Mouse (Mus musculus): ENCODE results near the gene Armh2.
"Not testable (repeated sequence)": the region's sequence is repeated elsewhere in the genome, so short reads cannot be mapped to it uniquely, and the experiment has no call there.

The Armh2 gene

DNA sequence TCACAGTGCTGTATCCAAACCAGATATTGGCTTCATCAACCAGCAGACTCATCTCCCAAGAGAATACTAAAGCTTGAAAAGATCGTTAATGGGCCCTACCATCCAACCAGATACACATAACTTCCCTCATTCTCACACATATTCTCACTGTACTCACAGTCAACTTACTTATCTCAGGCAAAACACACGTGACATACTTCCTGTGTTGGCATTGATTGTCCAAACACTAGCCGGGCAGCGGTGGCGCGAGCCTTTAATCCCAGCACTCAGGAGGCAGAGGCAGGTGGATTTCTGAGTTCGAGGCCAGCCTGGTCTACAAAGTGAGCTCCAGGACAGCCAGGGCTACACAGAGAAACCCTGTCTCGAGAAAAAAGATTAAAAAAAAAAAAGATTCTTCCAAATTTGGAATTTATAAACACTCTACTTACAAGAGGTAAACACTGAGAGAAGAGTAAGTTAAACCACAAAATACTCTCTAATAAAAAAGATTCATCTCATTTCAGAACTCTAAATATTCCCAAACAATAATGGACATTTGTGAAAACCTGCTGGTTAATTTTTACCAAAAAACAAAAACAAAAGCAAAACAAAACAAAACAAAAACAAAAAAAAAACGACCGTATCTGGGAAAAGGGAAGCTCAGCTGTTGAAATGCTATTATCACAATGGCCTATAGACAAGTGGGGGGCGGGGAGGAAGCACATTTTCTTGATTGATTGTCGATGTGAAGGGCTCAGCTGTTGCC, 17.0 kb downstream of the Armh2 start:
- DNase-seq (ENCODE audit: low spot score in 2 of 2): no peak

DNA sequence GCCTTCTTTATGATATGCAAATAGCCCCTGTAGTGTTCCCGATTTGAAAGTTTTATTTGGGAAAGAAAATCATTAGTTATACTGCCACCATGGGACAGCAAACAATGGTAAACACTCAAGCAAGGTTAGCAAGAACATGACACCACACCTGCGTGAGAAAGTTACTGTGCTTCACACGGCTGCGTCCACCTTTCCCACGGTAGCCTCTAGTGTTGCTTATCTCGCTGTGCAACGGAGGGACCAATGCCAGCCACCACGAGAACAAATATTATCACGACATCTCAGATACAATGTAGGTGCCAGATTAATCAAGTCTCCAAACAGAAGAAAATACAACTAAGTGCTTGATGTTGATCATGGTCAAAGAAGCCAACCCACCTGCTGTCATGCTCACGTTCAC, 18.4 kb downstream of the Armh2 start:
- DNase-seq (ENCODE audit: low spot score in 2 of 2): no peak

DNA sequence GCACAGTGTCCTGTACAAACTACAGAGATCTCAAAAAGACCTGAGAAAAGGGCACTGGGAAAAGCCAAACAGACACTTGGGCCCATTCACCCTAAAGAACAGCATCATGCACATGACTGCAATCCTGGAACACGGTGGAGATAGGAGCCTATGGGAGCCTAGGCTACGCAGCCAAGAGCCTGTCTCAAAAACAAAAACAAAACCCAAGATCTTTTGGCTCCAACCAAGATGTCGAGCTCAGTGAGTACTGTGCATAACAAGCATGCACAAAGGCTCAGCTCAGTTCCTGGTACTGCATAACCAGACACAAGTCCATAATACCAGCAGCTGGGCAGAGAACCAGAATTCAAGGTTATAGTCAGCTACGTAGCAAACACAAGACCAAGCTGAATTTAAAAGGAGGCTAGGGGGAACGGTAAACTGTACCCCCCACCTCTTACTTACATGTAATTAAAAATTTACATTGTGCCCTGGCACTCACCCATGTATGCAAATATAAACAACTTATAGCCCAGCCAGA, 19.4 kb downstream of the Armh2 start:
- no peak for DNase-seq (ENCODE audit: low spot score in 2 of 2)

DNA sequence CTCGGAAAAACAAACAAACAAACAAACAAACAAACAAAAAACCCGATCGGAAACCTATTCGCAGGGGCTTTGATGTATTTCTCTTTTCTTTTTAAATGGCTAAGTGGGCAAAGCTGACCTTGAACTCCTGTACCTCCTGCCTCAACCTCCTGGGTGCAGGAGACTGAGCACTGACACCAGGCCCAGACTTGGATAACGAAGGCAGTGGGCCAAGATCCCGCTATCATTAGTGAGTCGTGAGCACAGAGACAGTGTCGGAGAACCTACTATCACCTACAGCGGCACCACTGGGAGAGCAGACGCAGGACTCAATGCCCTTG, 20.0 kb downstream of the Armh2 start:
- no peak for DNase-seq (ENCODE audit: low spot score in 2 of 2)

DNA sequence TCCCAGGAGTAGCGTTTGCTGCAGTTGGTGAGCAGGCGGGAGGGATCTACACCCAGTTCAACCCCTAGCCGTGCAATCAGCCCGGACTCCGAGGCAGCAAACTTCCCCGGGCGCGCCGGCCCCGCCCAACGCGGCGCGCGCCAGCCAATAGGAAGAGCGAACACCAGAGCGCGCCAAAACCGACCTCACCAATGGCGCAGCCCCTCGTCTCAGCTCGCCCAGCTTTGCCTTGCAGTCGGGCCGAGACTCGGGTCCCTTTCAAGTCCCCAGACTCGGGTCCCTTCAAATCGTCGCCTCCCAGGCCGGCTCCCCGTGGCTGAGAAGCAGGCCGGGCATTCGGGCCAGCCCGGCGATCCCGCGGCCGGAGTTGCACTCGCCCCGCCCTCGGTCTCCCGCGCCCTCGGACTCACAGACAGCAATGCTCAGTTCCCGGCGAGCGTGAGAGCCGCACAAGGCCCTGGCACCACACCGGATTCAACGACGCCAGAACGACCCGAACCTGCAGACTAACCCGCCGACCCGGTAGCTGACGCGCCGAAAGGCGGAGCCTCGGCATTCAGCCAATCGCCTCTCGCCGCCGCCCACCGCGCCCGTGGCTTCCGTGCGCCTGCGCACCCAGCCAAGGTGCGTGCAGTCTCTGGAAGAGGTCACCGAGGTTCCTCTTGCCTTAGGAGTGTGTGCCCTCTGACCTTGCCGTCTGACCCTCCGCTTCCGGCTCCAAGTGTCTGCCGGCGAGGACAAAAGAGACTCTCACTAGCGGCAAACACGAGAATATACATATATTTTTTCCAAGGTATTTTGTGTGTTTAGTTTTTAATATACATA, 20.6 kb downstream of the Armh2 start, which contains the start of gene Gmnn:
Gene Gmnn, minus strand, starts transcription at position 521 of the 825 bp plus-strand sequence.
- peak; percentile 62 to 67 for DNase-seq (ENCODE audit: low spot score in 2 of 2)

DNA sequence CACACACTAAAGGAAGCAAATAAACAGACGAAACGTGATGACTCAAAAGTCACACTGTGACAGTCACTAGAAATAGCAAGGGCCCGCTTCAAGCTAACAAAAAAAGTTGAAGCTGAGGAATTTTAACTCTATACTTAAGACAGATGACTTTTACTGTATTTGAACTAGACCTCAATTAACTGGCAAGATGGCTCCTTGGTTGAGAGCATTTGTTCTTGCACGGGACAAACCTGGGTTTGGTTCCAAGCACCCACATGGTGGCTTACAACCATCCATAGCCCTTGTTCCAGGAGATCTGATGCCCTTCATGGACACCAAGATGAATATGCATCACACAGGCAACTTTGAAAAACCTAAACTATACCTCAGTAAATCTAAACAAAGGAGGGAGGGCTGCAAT, 21.2 kb downstream of the Armh2 start:
- no peak for DNase-seq (ENCODE audit: low spot score in 2 of 2)

DNA sequence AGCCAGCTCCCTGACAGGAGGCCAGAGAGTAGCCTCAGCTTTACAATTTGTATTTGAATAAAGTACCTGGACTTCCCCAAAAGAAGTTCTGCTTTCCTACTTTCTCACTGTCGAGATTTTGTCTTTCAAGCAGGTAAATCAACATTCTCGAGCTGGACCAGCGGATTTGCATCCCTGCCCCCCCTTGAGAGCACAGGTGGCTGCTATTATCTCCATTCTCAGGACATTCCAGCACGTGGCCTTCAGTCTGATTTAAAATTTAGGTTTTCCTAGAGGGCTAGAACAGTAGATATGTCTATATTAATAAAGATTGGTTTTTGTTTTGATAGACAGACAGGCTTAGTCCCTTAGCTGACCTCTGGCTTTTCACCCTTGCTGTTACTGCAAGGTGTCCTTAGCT, 26.8 kb downstream of the Armh2 start:
- not testable (repeated sequence) for DNase-seq (ENCODE audit: low spot score in 2 of 2)

DNA sequence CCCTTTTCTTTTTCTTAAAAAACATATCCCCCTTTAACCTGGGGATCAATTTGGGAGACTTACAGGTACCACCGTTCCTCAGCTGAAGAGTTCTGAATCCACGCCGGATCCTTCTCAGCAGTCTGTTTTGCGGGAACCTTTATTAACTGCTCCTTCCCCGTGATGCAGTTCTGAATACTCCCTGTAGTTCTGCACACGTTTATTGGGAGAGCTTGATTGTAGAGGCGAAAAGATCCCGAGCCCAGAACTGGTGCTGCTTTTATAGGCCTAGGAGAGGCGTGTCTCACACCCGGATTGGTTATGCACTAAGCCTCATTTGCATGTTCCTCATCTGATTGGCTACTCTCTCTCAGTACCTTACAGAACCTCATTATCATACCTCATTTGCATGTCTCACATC, 30.4 kb downstream of the Armh2 start:
- DNase-seq (ENCODE audit: low spot score in 2 of 2): not testable (repeated sequence)

DNA sequence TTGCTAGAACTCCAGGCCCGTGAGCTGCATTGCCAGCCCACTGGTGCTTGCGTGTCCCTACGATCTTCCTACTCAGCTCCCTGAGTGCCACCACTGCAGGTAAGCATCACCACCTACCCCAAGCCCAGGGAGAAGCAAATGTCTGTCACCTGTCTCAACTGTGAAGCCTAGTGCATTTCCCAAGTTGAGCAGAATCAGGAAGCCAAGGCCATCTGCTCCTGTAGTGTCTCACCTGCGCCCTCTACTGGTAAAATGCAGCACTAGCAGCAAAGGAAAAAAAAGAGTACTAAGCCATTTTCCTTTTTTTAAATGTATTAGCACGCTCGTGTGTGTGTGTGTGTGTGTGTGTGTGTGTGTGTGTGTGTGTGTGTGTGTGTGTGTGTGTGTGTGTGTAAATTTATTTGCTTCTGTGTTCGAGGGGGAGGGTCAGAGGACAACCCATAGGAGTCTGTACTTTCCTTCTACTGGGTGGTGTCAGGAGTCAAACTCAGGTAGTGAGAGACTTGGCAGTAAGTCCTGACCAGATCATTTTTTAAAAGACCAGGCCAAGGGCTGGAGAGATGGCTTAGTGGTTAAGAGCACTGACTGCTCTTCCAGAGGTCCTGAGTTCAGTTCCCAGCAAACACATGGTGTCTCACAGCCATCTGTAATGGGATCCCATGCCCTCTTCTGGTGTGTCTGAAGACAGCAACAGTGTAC, 35.3 kb downstream of the Armh2 start:
- no peak for DNase-seq (ENCODE audit: low spot score in 2 of 2)

DNA sequence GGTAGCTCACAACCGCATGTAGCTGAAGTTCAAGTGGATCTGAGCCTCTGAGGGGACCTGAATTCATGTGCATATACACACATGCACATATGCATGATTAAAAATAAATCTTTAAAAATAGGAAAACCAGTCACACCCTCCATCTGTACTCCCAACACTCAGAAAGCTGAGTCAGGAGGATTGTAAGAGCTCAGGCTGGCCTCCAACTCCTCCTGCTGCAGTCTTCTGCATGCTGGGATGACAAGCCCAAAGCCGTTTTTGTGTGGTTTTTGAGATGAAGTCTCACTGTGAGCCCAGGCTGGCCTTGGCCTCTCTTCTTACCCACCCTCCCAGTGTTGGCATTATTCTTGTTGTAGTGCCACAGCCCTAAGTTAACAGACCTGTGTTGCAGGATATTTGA, 37.0 kb downstream of the Armh2 start:
- no peak for DNase-seq (ENCODE audit: low spot score in 2 of 2)

DNA sequence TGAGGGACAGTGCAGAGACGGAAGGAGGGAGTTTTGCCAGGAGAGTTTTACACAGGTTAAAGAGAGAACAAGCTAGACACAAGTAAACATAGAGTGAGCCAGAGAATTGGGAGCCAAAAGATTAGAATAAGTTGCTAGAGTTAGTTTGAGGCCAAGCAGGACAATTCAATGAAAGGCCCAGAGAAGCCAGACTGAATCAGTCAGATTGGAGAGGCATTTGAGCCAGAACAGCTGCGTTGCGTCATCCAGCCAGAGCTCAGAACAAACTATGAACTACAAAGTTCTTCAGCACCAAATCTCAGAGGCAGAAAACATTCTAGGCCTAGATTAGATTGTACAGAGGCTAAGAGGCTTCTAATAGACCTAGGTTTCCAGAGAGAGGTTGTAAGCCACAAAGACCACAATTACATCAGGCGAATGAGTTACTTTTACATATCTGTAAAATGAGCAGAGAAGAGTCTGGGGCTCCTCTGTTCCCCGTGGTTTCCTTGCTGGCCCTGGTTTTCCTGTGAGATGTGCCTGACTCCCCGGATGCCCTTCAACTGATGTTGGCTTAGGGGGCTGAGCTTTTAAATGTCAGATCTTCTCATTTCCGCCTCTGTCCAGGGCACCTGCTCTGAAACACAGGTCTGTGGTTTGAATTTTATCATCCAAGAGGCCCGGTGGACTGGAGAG, 37.8 kb downstream of the Armh2 start:
- DNase-seq (ENCODE audit: low spot score in 2 of 2): no peak

DNA sequence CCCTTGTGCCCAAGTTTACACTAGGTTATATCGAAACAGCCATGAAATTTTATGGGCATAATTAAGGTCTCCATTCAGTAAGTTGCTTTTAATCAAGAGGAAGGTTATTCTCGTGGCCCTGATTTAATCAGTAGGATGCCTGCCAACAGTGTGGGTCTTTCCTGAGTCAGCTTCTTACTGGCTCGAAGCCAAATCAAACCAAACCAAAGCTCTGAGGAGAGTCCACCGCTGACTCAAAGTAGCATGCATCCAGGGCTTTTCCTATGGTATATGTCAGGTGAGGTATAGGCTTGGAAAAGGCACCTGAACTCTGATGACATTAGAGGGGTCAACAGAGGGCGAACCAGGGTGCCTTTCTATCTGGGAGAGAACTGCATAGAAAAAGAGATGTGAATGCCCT, 40.9 kb downstream of the Armh2 start:
- no peak for DNase-seq (ENCODE audit: low spot score in 2 of 2)

DNA sequence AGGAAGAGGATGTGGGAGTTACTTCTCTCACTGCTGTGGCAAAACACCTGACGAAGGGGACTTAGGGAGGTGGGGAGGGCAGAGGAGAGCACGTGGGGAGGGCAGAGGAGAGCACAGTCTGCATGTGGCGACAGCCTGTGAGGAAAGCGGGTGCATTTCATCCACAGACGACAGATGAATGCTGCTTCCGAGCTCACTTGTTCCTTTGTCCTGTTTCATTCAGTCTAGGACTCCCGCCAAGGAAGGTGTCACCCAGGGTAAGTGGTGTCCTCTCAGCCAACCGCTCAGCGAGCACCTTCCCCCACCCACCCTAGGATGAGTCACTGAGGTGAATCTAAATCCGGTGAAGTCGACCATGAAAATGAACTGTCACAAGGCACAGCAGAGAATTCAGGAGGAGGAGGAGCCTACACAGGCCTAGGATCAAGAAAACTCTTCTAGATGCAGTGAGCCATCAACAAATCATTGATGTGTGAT, 45.0 kb downstream of the Armh2 start:
- no peak for DNase-seq (ENCODE audit: low spot score in 2 of 2)

DNA sequence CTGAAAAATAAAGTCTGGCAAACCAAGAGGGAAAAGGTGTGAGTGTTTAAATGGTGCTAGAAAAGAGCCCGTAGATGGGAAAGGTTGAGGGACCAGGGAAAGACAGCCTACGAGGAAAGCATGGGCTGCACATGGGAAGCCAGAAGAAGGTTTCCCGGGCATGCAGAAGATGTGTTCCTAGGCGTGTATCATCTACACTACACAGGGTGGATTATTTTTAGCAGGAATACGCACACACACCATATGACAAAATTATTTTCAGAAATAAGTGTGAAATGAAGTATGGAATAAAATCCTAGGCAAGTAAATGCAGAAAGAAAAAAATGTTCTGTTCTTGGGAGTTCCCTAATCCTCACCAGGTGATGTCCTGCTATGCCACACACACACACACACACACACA, 46.4 kb downstream of the Armh2 start:
- no peak for DNase-seq (ENCODE audit: low spot score in 2 of 2)

DNA sequence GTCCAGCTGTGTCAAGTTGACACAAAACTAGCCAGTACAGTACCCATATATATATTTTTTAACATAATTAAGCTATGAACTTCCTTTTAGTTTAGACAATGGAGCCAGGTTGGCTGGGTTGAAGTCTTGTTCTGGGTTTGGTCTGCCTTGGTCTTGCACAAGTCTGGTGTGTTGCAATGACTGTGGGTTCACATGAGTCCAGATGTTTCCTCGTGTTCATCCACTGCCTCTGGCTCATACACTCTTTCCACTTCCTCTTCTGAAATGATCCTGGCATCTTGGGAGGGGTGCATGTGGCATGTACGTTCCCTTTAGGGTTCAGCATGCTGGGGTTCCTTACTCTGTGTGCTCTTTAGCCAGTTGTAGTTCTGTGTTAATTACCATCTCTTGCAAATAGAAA, 50.3 kb downstream of the Armh2 start:
- no peak for DNase-seq (ENCODE audit: low spot score in 2 of 2)

DNA sequence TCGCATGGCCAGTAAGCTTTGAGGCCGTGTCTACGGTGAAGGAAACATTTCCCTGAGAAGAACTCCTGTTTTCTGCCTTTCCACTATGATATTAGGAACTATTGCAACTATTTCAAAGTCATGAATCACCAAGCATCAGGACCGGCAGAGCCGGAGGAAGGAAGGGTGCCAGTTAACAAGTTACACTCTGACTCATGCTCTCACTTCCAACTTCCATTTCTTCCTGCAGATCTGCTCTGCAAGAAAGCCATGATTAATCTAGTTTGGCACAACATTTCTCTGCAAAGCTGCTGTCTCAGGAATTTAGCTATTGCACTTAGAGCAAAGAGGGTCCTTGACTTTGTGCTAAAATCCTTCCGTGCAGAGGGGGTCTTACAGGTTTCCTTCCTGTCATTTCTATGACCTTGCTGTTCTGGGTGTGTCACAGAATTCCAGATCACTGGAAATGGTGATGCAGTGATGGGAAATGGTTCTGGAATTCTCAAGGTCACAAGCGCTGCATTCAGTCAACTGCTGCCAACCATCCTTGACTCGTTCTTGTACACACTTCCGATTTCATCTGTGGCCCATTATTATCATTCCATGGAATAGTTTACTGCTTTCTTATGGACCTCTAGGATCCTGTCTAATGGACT, 51.5 kb downstream of the Armh2 start:
- no peak for DNase-seq (ENCODE audit: low spot score in 2 of 2)

Data from frontal cortex, postnatal 25 days (tissue).